Mouse (Mus musculus) myocyte (in vitro differentiated cells): ENCODE results near the gene Mab21l1. TPM values are rescaled to one million over a fixed set of nuclear protein-coding genes. Genes with fewer than 3 reads are reported as not detected.

Experiments used
- H3K27me3 ChIP-seq: one replicate; pipeline ENCODE4 v1.6.1; 2011; ENCODE audit not compliant: control insufficient read depth, insufficient read depth, insufficient read length
- H3K36me3 ChIP-seq: one replicate; pipeline ENCODE4 v1.6.1; 2011; ENCODE audit not compliant: control insufficient read depth, insufficient read depth
- H3K4me2 ChIP-seq: one replicate; pipeline ENCODE4 v1.6.1; 2011; ENCODE audit warnings: low read depth, control low read depth
- H3K4me3 ChIP-seq: one replicate; pipeline ENCODE4 v1.5.1; 2011; ENCODE audit warnings: mild to moderate bottlenecking, control low read depth, moderate library complexity
- H3K79me2 ChIP-seq: one replicate; pipeline ENCODE4 v1.6.1; 2011; ENCODE audit not compliant: control insufficient read depth, insufficient read depth
- H3ac ChIP-seq: one replicate; pipeline ENCODE4 v1.6.1; 2011; ENCODE audit not compliant: control insufficient read depth, insufficient read length
- CEBPB ChIP-seq: IDR thresholded peaks from 2 replicates; pipeline ENCODE4 v1.6.1; 2011; ENCODE audit warnings: mild to moderate bottlenecking, moderate library complexity; ENCODE audit not compliant: poor library complexity, insufficient read depth, severe bottlenecking
- E2F4 ChIP-seq: IDR thresholded peaks from one replicate; pipeline ENCODE4 v1.6.1; 2011; ENCODE audit warnings: mild to moderate bottlenecking, control low read depth, moderate library complexity; ENCODE audit not compliant: insufficient read depth
- MAX ChIP-seq: IDR thresholded peaks from one replicate; pipeline ENCODE4 v1.6.1; 2011; ENCODE audit warnings: low read depth, mild to moderate bottlenecking, control low read depth
- MYOD1 ChIP-seq, 3 experiments: IDR thresholded peaks; one replicate each; pipeline ENCODE4 v1.6.1; 2011; ENCODE audit warnings: control low read depth in 2 of 3, low read depth in 2 of 3, mild to moderate bottlenecking in 2 of 3, moderate library complexity in 1 of 3; ENCODE audit not compliant: insufficient read length in 2 of 3, control insufficient read depth in 1 of 3
- MYOG ChIP-seq, 3 experiments: IDR thresholded peaks; one replicate each; pipeline ENCODE4 v1.6.1; 2011; ENCODE audit warnings: control low read depth in 2 of 3, low read depth in 2 of 3, mild to moderate bottlenecking in 2 of 3; ENCODE audit not compliant: insufficient read length in 2 of 3, control insufficient read depth in 1 of 3, insufficient read depth in 1 of 3
- POLR2A ChIP-seq: IDR thresholded peaks from one replicate; pipeline ENCODE4 v1.6.1; 2011; ENCODE audit warnings: low read depth, mild to moderate bottlenecking, control low read depth, moderate library complexity; ENCODE audit not compliant: insufficient read length
- POLR2AphosphoS2 ChIP-seq: IDR thresholded peaks from one replicate; pipeline ENCODE4 v1.6.1; 2011; ENCODE audit warnings: low read depth, control low read depth; ENCODE audit not compliant: insufficient read length
- REST ChIP-seq: IDR thresholded peaks from one replicate; pipeline ENCODE4 v1.6.1; 2011; ENCODE audit warnings: mild to moderate bottlenecking, control low read depth, moderate library complexity; ENCODE audit not compliant: insufficient read depth, insufficient read length
- SRF ChIP-seq: IDR thresholded peaks from one replicate; pipeline ENCODE4 v1.6.1; 2011; ENCODE audit warnings: low read depth; ENCODE audit not compliant: control insufficient read depth, insufficient read length
- TCF12 ChIP-seq: IDR thresholded peaks from one replicate; pipeline ENCODE4 v1.6.1; 2011; ENCODE audit warnings: mild to moderate bottlenecking, control low read depth; ENCODE audit not compliant: poor library complexity, insufficient read depth, severe bottlenecking
- TCF3 ChIP-seq: IDR thresholded peaks from one replicate; pipeline ENCODE4 v1.6.1; 2011; ENCODE audit warnings: low read depth, control low read depth; ENCODE audit not compliant: insufficient read length
- USF1 ChIP-seq: IDR thresholded peaks from one replicate; pipeline ENCODE4 v1.6.1; 2011; ENCODE audit warnings: low read depth, mild to moderate bottlenecking, control low read depth, moderate library complexity
- polyA plus RNA-seq: library from polyadenylated mRNA; unstranded; fragments of >200 nt; fragmentation: generic; extraction: Trizol; gene quantifications from one replicate; pipeline ENCODE4 v1.2.1, GENCODE M21; 2012; ENCODE audit warnings: missing spikeins

Mab21l1 gene
- polyA plus RNA-seq, 1 experiment = 0.02 TPM

GRCm38 (mm10) chr3:55763591-55763990 lies 18.7 kb upstream of the Mab21l1 start:
- no peak overlapping the region for H3ac ChIP-seq
- H3K27me3 ChIP-seq = no peaks in the 10 kb centered on the region
- no peak overlapping the region for H3K4me3 ChIP-seq
- TF ChIP-seq MYOD1 (IDR thresholded peaks at IDR 0.05; ENCODE audit: control insufficient read depth in 1 of 3, insufficient read length in 2 of 3, low read depth in 2 of 3) (no peak), POLR2A (no peak), MYOG (IDR thresholded peaks at IDR 0.05; ENCODE audit: control insufficient read depth in 1 of 3, insufficient read depth in 1 of 3, insufficient read length in 2 of 3, low read depth in 2 of 3) (no peak), E2F4 (no peak), REST (no peak), MAX (no peak), POLR2AphosphoS2 (no peak), TCF3 (no peak), CEBPB (no peak), SRF (no peak), USF1 (no peak), TCF12 (no peak)
- no peak overlapping the region for H3K4me2 ChIP-seq
- H3K36me3 ChIP-seq = no peaks in the 10 kb centered on the region
- no peaks in the 10 kb centered on the region for H3K79me2 ChIP-seq

DNA sequence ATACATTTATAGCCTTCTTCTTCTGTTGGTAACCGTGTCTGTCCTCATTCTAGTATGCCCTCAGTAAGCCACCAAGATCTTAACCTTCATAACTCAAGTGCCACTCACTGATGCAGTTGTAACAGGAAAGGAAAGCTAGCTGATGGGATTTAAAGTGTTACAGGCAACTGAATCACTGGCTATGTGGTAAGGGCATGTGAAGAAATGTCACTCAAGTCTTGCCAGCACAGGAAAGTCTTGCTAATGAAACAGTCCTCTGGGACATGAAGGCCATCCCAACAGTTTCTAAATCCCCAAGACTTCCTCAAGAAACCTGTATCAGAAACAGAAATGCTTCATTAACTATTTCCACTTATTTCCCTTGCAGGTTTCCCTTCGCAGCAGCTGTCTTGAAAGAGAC lies 13.7 kb upstream of the Mab21l1 start:
- H3K27me3 ChIP-seq = no peaks in the 10 kb centered on the region
- no peak overlapping the region for H3K4me3 ChIP-seq
- TF ChIP-seq MYOG (IDR thresholded peaks at IDR 0.05; ENCODE audit: control insufficient read depth in 1 of 3, insufficient read depth in 1 of 3, insufficient read length in 2 of 3, low read depth in 2 of 3) = no peak
- TF ChIP-seq CEBPB = no peak
- TF ChIP-seq TCF3 = no peak
- TF ChIP-seq TCF12 = no peak
- TF ChIP-seq USF1 = no peak
- TF ChIP-seq SRF = no peak
- TF ChIP-seq MAX = no peak
- TF ChIP-seq POLR2A = no peak
- TF ChIP-seq MYOD1 (IDR thresholded peaks at IDR 0.05; ENCODE audit: control insufficient read depth in 1 of 3, insufficient read length in 2 of 3, low read depth in 2 of 3) = no peak
- TF ChIP-seq E2F4 = no peak
- no peak for TF ChIP-seq REST
- no peak for TF ChIP-seq POLR2AphosphoS2
- H3K4me2 ChIP-seq = no peak overlapping the region
- H3ac ChIP-seq = no peak overlapping the region
- H3K79me2 ChIP-seq = no peaks in the 10 kb centered on the region
- H3K36me3 ChIP-seq = no peaks in the 10 kb centered on the region

DNA sequence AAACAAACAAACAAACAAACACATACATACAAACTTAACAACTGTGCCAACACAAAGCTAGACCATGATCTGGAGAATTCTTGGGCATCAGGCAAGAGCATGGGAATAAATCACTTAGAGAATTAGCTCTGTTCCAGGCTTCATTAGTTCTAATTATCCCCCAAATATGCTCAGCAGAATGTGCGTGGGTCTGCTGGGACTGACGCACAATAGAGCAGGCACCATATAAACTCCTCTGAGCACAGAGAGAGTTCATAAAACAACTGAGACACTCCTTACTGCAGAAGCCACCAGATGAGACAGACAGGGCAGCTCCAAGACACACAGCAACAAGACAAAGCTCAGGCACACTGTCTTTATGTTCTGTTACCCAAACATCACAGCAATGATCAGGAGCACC lies 13.0 kb upstream of the Mab21l1 start:
- no peaks in the 10 kb centered on the region for H3K36me3 ChIP-seq
- H3K27me3 ChIP-seq = no peaks in the 10 kb centered on the region
- no peak overlapping the region for H3K4me2 ChIP-seq
- no peaks in the 10 kb centered on the region for H3K79me2 ChIP-seq
- no peak overlapping the region for H3K4me3 ChIP-seq
- H3ac ChIP-seq = no peak overlapping the region
- TF ChIP-seq TCF3 (no peak), MYOG (IDR thresholded peaks at IDR 0.05; ENCODE audit: control insufficient read depth in 1 of 3, insufficient read depth in 1 of 3, insufficient read length in 2 of 3, low read depth in 2 of 3) (no peak), CEBPB (no peak), USF1 (no peak), MYOD1 (IDR thresholded peaks at IDR 0.05; ENCODE audit: control insufficient read depth in 1 of 3, insufficient read length in 2 of 3, low read depth in 2 of 3) (no peak), REST (no peak)

DNA sequence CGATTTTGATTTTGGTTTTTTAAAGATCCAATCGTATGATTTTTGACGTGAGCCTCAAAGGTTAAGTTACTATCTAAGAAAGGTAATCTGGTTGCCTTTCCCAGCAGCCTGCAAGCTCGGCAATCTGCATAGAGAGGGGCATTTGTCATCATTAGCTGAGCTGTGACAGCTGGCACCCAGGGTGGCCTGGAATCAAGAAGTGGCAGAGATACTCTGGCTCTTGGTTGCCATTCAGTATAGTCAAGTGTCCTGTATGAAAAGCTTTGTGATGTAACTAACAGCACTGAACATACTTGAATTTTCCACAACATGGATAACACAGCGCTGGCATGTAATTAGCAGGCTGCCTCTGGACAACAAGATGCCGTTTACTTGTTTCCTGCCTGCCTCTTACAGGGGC lies 8.1 kb upstream of the Mab21l1 start:
- H3K4me3 ChIP-seq = no peak overlapping the region
- H3K36me3 ChIP-seq = no peaks in the 10 kb centered on the region
- no peak overlapping the region for H3ac ChIP-seq
- no peaks in the 10 kb centered on the region for H3K79me2 ChIP-seq
- TF ChIP-seq TCF3 (no peak), USF1 (no peak), CEBPB (no peak), MYOD1 (IDR thresholded peaks at IDR 0.05; ENCODE audit: control insufficient read depth in 1 of 3, insufficient read length in 2 of 3, low read depth in 2 of 3) (no peak), MYOG (IDR thresholded peaks at IDR 0.05; ENCODE audit: control insufficient read depth in 1 of 3, insufficient read depth in 1 of 3, insufficient read length in 2 of 3, low read depth in 2 of 3) (no peak), SRF (no peak), REST (no peak), POLR2AphosphoS2 (no peak), E2F4 (no peak), POLR2A (no peak), TCF12 (no peak), MAX (no peak)
- H3K27me3 ChIP-seq = no peaks in the 10 kb centered on the region
- no peak overlapping the region for H3K4me2 ChIP-seq

GRCm38 (mm10) chr3:55775245-55775644 lies 7.1 kb upstream of the Mab21l1 start:
- Histone ChIP-seq H3K4me3 (no peak overlapping the region), H3K4me2 (no peak overlapping the region), H3ac (no peak overlapping the region), H3K79me2 (no peaks in the 10 kb centered on the region), H3K36me3 (no peaks in the 10 kb centered on the region), H3K27me3 (no peaks in the 10 kb centered on the region)
- TF ChIP-seq MYOD1 (IDR thresholded peaks at IDR 0.05; ENCODE audit: control insufficient read depth in 1 of 3, insufficient read length in 2 of 3, low read depth in 2 of 3) (no peak), MAX (no peak), SRF (no peak), TCF3 (no peak), REST (no peak), USF1 (no peak), E2F4 (no peak), MYOG (IDR thresholded peaks at IDR 0.05; ENCODE audit: control insufficient read depth in 1 of 3, insufficient read depth in 1 of 3, insufficient read length in 2 of 3, low read depth in 2 of 3) (no peak), POLR2AphosphoS2 (no peak), TCF12 (no peak), POLR2A (no peak), CEBPB (no peak)
